Mouse (Mus musculus): Measurements from ENCODE around the gene C2cd2l. TPM values are rescaled to one million over a fixed set of nuclear protein-coding genes. Genes with fewer than 3 reads are reported as not detected.
"Not testable (repeated sequence)": the region's sequence is repeated elsewhere in the genome, so short reads cannot be mapped to it uniquely, and the experiment has no call there.

C2cd2l gene
- polyA plus RNA-seq, 1 experiment, result not detected

GRCm38 (mm10) chr9:44337436-44338169 lies 17.5 kb upstream of the C2cd2l start:
- Histone ChIP-seq H3K4me1 (ENCODE audit: control insufficient read depth, insufficient read depth, low read length) (peaks cover 7% of the 10 kb centered on the region), H3K4me3 (ENCODE audit: insufficient read depth, low read depth, low read length) (no peak overlapping the region), H3K27ac (ENCODE audit: insufficient read depth, low read depth, low read length) (no peak overlapping the region)
- 57% methylated on average over 9 of the region's 9 CpGs for WGBS
- TF ChIP-seq POLR2A (IDR thresholded peaks at IDR 0.05; ENCODE audit: insufficient read depth, low read depth, low read length) (no peak), CTCF (IDR thresholded peaks at IDR 0.05; ENCODE audit: insufficient read depth, low read depth, low read length) (no peak)

GRCm38 (mm10) chr9:44336964-44337363 lies 16.9 kb upstream of the C2cd2l start:
- Histone ChIP-seq H3K4me3 (ENCODE audit: insufficient read depth, low read depth, low read length) (no peak overlapping the region), H3K4me1 (ENCODE audit: control insufficient read depth, insufficient read depth, low read length) (peaks cover 7% of the 10 kb centered on the region), H3K27ac (ENCODE audit: insufficient read depth, low read depth, low read length) (no peak overlapping the region)
- TF ChIP-seq POLR2A (IDR thresholded peaks at IDR 0.05; ENCODE audit: insufficient read depth, low read depth, low read length) (no peak), CTCF (IDR thresholded peaks at IDR 0.05; ENCODE audit: insufficient read depth, low read depth, low read length) (no peak)
- 68% methylated on average over 3 of the region's 3 CpGs for WGBS

GRCm38 (mm10) chr9:44336513-44336912 lies 16.4 kb upstream of the C2cd2l start:
- not testable (repeated sequence) for H3K27ac ChIP-seq (ENCODE audit: insufficient read depth, low read depth, low read length); H3K4me1 ChIP-seq (ENCODE audit: control insufficient read depth, insufficient read depth, low read length)
- WGBS, result 28% methylated on average over 4 of the region's 4 CpGs
- peak overlapping the region; percentile 2; the same call in 1 of the 2 replicates for H3K4me3 ChIP-seq (ENCODE audit: insufficient read depth, low read depth, low read length)

DNA sequence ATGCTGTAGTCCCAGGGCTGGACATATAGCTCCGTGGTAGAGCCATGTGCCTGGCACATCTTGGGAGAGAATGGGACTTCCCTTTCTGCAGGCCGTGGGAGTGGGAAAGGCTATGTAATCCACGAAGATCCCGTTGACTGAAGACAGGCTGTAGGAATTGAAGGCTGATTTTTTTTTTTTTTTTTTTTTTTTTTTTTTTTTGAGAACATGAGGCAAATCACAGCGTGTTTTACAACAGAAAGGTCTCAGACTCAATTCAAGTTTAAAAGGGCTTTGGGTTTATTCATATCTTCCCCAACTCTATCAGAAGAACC lies 16.0 kb upstream of the C2cd2l start:
- peaks cover 7% of the 10 kb centered on the region for H3K4me1 ChIP-seq (ENCODE audit: control insufficient read depth, insufficient read depth, low read length)
- no peak for TF ChIP-seq POLR2A (IDR thresholded peaks at IDR 0.05; ENCODE audit: insufficient read depth, low read depth, low read length)
- TF ChIP-seq CTCF (IDR thresholded peaks at IDR 0.05; ENCODE audit: insufficient read depth, low read depth, low read length), result no peak
- 2% methylated on average over 5 of the region's 5 CpGs for WGBS
- no peak overlapping the region for H3K27ac ChIP-seq (ENCODE audit: insufficient read depth, low read depth, low read length)
- peak overlapping the region; percentile 93 for H3K4me3 ChIP-seq (ENCODE audit: insufficient read depth, low read depth, low read length)

GRCm38 (mm10) chr9:44335331-44336092 lies 15.4 kb upstream of the C2cd2l start:
- TF ChIP-seq POLR2A (IDR thresholded peaks at IDR 0.05; ENCODE audit: insufficient read depth, low read depth, low read length), result no peak
- Histone ChIP-seq H3K4me1 (ENCODE audit: control insufficient read depth, insufficient read depth, low read length) (peaks cover 7% of the 10 kb centered on the region), H3K27ac (ENCODE audit: insufficient read depth, low read depth, low read length) (no peak overlapping the region), H3K4me3 (ENCODE audit: insufficient read depth, low read depth, low read length) (peak overlapping the region; percentile 93)
- WGBS, result under 1% methylated on average over 50 of the region's 50 CpGs

DNA sequence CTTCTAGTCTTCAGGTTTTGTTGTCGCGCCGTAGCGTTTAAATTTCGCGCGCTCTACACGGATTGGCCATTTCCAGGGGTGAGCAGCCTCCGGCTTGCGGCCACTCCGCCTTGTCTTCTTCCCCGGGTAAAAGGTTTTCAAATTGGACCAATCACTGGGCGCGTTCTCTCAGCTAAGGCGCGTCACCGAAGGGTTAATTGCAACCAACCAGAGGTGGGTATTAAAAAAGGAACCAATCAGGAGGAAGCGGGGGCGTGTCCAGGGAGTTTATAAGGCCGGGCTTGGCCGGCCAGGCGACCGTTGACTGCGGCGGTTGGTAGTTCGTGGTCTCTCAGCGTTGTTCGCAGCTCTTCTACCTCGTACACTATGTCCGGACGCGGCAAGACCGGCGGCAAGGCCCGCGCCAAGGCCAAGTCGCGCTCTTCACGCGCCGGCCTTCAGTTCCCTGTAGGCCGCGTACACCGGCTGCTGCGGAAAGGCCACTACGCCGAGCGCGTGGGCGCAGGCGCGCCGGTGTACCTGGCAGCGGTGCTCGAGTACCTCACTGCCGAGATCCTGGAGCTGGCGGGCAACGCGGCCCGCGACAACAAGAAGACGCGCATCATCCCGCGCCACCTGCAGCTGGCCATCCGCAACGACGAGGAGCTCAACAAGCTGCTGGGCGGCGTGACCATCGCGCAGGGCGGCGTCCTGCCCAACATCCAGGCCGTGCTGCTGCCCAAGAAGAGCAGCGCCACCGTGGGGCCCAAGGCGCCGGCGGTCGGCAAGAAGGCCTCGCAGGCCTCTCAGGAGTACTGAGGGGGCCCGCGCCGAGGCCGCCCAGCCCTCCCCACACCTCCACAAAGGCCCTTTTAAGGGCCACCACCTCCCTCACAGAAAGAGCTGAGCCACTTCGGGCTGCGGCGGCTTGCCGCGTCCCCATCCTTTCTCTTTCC lies 14.6 kb upstream of the C2cd2l start, which contains the start of gene H2afx:
H2afx (plus strand) TSS at position 299 of the 935 bp plus-strand sequence.
- H3K4me1 ChIP-seq (ENCODE audit: control insufficient read depth, insufficient read depth, low read length), result peaks cover 7% of the 10 kb centered on the region
- under 1% methylated on average over 90 of the region's 91 CpGs for WGBS
- TF ChIP-seq CTCF (IDR thresholded peaks at IDR 0.05; ENCODE audit: insufficient read depth, low read depth, low read length), result no peak
- TF ChIP-seq POLR2A (IDR thresholded peaks at IDR 0.05; ENCODE audit: insufficient read depth, low read depth, low read length), result peak; percentile 100
- H3K4me3 ChIP-seq (ENCODE audit: insufficient read depth, low read depth, low read length), result peak within 1 kb of the TSS; percentile 93
- H3K27ac ChIP-seq (ENCODE audit: insufficient read depth, low read depth, low read length), result peak within 1 kb of the TSS; percentile 65

DNA sequence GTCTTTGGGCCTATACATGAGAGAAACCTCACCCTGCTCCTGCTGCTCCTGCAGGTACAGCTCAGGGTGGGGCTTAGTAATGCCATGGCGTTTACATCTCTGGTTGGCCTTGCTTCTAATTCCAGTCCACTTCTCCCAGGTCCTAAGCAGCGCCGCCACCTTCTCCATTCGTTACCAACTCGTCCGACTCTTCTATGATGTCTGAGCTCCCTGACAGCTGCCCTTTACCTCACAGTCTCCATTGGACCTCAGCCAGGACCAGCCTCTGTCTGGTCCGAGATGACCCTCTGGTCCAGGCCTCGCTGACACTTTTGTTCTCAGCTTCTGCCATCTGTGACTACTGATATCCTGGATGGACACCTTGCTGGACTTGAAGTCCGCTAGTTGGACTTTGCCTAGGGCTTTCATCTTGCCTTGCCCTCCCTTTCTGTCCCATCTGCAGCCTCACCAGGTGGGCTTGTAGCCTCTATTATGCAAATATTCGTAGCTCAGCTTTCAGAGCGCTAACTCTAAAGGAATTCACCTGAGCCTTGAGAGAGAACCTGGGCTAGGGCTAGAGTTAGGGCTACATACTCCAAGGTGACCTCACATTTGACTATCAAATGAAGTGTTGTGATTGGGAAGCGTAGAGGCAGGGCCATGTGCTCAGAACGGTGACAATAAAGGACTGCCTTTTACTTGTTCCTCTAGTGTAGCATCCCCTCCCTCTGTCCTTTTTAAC lies 13.0 kb upstream of the C2cd2l start:
- 93% methylated on average over 13 of the region's 13 CpGs for WGBS
- Histone ChIP-seq H3K4me3 (ENCODE audit: insufficient read depth, low read depth, low read length) (no peak overlapping the region), H3K4me1 (ENCODE audit: control insufficient read depth, insufficient read depth, low read length) (peaks cover 7% of the 10 kb centered on the region), H3K27ac (ENCODE audit: insufficient read depth, low read depth, low read length) (no peak overlapping the region)
- TF ChIP-seq CTCF (IDR thresholded peaks at IDR 0.05; ENCODE audit: insufficient read depth, low read depth, low read length) (no peak), POLR2A (IDR thresholded peaks at IDR 0.05; ENCODE audit: insufficient read depth, low read depth, low read length) (no peak)

GRCm38 (mm10) chr9:44330736-44331135 lies 10.7 kb upstream of the C2cd2l start:
- no peak for TF ChIP-seq POLR2A (IDR thresholded peaks at IDR 0.05; ENCODE audit: insufficient read depth, low read depth, low read length)
- no peak for TF ChIP-seq CTCF (IDR thresholded peaks at IDR 0.05; ENCODE audit: insufficient read depth, low read depth, low read length)
- H3K27ac ChIP-seq (ENCODE audit: insufficient read depth, low read depth, low read length), result no peak overlapping the region
- H3K4me1 ChIP-seq (ENCODE audit: control insufficient read depth, insufficient read depth, low read length), result peaks cover 8% of the 10 kb centered on the region
- no peak overlapping the region for H3K4me3 ChIP-seq (ENCODE audit: insufficient read depth, low read depth, low read length)
- WGBS, result 95% methylated on average over 6 of the region's 6 CpGs

Data from olfactory bulb, adult 2 months (tissue).